Mouse (Mus musculus) adrenal gland, postnatal 14 days (tissue): ENCODE results near the gene Liph. TPM values are rescaled to one million over a fixed set of nuclear protein-coding genes. Genes with fewer than 3 reads are reported as not detected.
"Not testable (repeated sequence)": the region's sequence is repeated elsewhere in the genome, so short reads cannot be mapped to it uniquely, and the experiment has no call there.

Source experiments
- DNase-seq: peaks from one replicate; pipeline ENCODE4 v3.0.0; 2021; ENCODE audit warnings: mixed read lengths
- total RNA-seq: library from RNA; stranded (reverse); gene quantifications from 2 replicates; pipeline ENCODE4 v1.2.3, GENCODE M21; 2021

Liph gene
- total RNA-seq, 1 experiment from 2014 or later: 0.63 TPM

DNA sequence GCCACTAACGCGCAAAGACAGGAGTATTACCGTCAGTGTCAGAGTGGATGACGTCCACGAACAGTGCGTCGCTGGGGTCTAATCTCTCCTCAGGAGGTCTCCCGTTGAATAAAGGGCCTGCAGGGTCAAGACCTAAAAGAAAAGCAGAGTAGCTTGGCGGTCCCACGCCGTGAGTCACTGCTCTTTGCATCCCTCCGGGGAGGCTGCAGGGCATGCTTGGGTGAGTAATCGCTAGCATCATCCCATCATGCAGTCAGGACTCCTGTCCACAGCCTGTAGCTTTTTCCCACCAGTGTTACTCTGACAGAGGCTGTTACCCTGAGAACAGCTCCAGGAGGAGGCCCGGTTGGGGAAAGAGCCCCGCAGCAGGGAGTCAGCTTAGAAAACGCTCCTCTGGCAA is 19.3 kb downstream of the Liph start:
- peak; percentile 57 for DNase-seq

DNA sequence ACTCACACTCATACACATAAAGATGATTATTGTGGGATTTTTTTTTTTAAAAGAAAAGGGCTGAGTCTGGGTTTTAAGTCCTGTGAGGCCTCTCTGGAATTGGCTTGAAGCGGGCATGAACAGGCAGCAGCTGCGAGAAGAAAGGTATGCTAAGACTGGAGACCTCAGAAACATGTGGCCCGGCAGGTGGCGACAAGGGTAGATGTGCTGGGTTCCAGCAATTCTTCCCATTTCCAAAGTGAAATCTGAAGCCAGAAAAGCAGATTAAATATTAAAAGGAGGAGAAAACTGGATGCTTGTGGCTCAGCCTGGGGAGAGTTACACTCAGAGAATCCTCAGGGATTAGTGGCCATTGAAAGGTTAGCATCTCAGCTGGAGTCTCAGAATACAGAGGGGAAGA is 24.0 kb downstream of the Liph start:
- DNase-seq: no peak

DNA sequence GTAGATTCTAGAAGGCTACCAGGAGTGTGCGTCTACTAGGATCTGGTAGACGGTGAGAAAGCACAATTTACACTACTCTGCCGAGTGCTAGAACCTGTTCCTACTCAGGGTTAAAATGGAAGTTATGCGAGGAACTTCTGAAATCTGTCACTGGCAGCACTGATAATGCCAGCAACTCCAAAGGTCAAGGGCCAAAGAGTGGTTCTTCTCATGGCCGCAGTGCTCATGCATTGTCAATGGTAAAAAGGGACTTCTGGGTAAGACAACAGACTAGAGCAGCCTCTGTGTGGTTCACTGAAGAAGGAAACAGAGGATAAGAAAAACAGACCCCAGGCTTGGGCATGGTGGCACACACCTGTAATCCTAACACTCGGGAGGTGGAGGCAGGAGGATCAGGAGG is 24.9 kb downstream of the Liph start:
- no peak for DNase-seq

DNA sequence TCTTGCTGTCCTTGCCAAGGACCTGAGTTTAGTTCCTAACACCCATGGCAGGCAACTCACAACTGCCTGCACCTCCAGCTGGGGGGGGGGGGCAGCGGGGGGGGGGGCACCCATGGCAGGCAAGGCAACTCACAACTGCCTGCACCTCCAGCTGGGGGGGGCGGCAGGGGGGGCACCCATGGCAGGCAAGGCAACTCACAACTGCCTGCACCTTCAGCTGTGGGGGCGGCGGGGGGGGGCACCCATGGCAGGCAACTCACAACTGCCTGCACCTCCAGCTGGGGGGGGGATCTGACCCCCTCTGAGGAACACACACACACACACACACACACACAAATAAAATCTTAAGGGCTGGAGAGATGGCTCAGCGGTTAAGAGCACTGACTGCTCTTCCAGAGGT is 25.6 kb downstream of the Liph start:
- no peak for DNase-seq

DNA sequence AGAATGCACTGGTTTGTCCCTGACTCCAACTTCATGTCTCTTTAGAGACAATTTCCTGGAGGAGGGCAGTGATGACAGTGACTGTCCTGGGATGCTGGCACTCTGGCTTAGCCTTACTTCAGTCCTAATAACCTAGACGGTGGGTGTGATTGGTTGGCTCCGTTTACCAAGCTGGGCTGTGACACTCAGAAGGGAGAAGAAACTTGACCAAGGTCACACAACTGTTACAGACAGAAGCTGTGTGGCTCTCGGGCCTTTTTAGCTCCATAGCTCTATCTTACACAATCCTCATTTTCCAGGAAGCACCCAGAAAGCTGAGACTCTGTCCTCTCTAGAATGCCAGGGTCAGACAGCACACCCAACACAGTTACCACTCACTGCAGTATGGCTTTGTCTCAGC is 29.9 kb downstream of the Liph start:
- no peak for DNase-seq

DNA sequence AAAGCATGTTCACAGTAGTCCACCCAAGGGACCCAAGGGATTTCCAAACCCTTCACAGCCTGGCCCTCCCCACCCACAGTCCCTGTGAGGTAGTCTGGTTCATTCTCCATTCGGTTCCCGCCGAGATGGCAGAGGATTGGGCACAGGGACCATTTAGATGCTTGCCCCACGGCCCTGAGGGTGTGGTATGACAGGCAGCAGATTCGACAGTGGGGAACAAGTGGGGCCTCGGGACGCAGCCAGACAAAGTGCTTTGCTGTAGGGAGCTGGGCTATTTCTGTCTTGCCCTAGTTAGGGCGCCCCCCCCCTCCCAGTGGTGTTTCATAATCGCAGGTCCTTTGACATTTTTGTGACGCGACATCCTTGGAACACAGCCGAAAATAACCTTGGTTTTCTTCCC is 39.9 kb downstream of the Liph start:
- DNase-seq: peak; percentile 71

GRCm38 (mm10) chr16:21946761-21947715 is 48.4 kb downstream of the Liph start, which contains the start of gene Tmem41a:
Gene Tmem41a, minus strand, starts transcription at chr16:21947552.
- peak; percentile 93 for DNase-seq

DNA sequence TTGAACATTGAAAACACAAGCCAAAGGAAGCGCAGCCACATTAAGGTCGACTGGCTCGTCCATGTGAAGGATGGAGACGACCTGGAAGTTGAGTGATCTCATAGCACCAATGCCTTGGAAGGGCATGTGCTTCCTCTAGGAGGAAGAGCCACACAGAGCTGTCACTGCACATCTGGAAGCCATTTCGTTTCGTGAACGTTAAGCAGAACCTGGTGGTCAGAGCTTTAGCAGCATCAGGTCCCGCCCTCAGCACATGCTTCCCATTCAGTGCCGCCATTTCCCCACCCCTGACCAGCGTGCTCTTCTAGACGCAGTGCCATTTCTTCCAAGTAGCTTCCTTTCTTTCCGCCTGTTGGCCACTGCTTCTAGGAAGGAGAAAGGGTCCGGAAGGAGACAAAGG is 67.0 kb downstream of the Liph start:
- DNase-seq: no peak

DNA sequence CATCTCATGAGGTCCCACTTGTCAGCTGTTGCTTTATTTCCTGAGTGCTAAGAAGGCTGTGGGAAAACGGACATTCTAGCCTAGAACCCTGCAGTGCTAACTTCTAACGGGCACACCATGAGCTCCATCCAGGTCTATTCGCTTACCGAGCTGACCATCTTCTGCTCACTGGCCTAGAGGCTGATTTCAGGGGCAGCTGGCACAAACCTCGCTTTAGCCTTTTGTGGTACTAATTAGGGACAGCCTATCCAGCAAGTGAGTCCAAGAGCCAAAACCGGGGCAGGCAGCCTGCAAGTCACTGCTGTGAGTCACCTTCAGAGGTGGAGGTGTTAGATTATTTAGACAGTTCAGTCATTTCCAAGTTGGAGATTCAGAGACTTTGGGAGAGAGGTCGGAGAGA is 78.8 kb downstream of the Liph start:
- no peak for DNase-seq

- no peak for DNase-seq
Measured at GRCm38 (mm10) chr16:21913347-21913746, 82.1 kb downstream of the Liph start.

- not testable (repeated sequence) for DNase-seq
Measured at GRCm38 (mm10) chr16:21908906-21909305, 86.6 kb downstream of the Liph start.

- DNase-seq: no peak
Measured at GRCm38 (mm10) chr16:21906902-21907301, 88.6 kb downstream of the Liph start.

- no peak for DNase-seq
Measured at GRCm38 (mm10) chr16:21905996-21906395, 89.5 kb downstream of the Liph start.

DNA sequence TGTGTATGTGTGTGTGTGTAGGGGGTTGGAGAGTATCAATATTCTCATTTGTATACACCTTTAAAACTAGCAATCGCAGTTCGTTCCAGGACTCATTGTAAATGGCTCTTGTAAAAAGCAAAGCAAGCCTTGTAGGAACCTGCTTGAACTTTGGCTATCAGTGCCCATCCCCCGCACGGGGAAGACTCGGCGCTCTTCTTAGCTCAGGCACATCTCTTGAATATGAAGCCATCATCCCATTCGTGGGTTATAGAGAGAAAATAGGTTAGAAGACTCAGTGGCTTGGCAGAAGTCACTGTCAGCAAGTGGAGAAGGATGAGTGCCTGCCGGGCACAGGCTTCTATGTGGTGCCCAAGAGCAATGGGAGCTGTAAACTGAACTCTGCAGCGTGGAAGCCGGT is 90.8 kb downstream of the Liph start:
- DNase-seq: no peak

Other genes starting within 250 kb of the Liph start
- gene Ehhadh, start 207.9 kb downstream of the Liph start, total RNA-seq: 81.5 and 84.5 TPM in 2 replicates
- 0.94 and 2.0 TPM in 2 replicates for gene Map3k13, start 201.3 kb downstream of the Liph start, total RNA-seq
- gene Tmem41a, start 48.1 kb downstream of the Liph start, total RNA-seq: 16.7 and 21.1 TPM in 2 replicates
- 45.2 and 47.3 TPM in 2 replicates for gene Senp2, start 13.8 kb upstream of the Liph start, total RNA-seq
- gene Igf2bp2, start 167.6 kb upstream of the Liph start, total RNA-seq: 12.8 and 20.4 TPM in 2 replicates